In the genomic region with DNA sequence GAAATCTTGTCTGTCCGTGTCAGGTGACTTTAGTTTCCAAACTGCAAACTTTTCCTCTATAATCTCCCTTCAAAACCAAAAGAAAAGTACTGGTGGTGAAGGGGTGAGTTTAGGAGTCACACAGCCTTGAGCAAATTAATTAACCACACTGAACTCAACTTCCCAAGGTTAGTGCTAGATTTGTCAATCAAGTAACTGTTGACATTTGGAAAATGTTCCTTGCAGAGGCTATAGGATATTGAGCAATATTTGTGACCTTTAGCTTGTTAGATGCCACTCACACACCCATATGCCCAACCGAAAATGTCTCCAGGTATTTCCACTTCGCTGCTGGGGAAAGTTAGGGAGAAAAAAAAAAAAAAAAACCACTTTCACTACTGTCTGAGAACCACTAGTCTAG, we compare ENCODE assay signal across 27 mouse cellular contexts.
DNase-seq lines count a peak whose midpoint lies in the region; ATAC-seq and TF ChIP-seq lines count a peak whose summit lies in the region.
"Had no signal": no experiment of that assay in that cellular context is flagged by ENCODE, and none has a peak within 500 bp of the region (broad histone marks: within the 10 kb centered on the region; RNA-seq: fewer than 3 reads in every experiment).

No protein-coding gene starts in this region.

- H3K36me3 ChIP-seq in liver, adult 2 months (ENCODE audit: control insufficient read depth, insufficient read depth, low read length), result peaks cover 3% of the 10 kb centered on the region; the same call in 1 of the 2 replicates
- H3K36me3 ChIP-seq in intestine, embryonic 16.5 days (ENCODE audit: control insufficient read depth, insufficient read depth, low read length), result 0 out of 2 replicates have a peak, but pooled peaks cover 2% of the 10 kb centered on the region
- H3K36me3 ChIP-seq: hindbrain, embryonic 13.5 days had no signal

- H3K4me2 ChIP-seq in intestine, embryonic 16.5 days (ENCODE audit: low read depth, low read length), result no peak overlapping the region
- H3K4me2 ChIP-seq: forebrain, embryonic 13.5 days; heart, embryonic 12.5 days; heart, embryonic 15.5 days; hindbrain, embryonic 13.5 days had no signal

- no peak overlapping the region for H3K27ac ChIP-seq in liver, adult 2 months (replicated peaks; ENCODE audit: insufficient read depth, low read depth, low read length)
- no peak overlapping the region for H3K27ac ChIP-seq in intestine, embryonic 16.5 days (ENCODE audit: low read length)
- H3K27ac ChIP-seq: forebrain, embryonic 10.5 days; forebrain, embryonic 13.5 days; gastrocnemius, adult 2 months; heart, embryonic 15.5 days; hindbrain, embryonic 10.5 days; hindbrain, embryonic 13.5 days had no signal

- intact Hi-C loops in left cerebral cortex, postnatal 10 days (cut with DNase I), result no loop called here

- peak; percentile 30; the same call in 1 of the 2 replicates for ATAC-seq in intestine, embryonic 16.5 days
- peak; percentile 25; the same call in 1 of the 2 replicates for ATAC-seq in megakaryocyte progenitor cell, adult 5-6 weeks (replicated peaks; ENCODE audit: poor library complexity)
- ATAC-seq: forebrain, embryonic 13.5 days; forebrain, embryonic 16.5 days; hindbrain, embryonic 16.5 days had no signal

- no peak overlapping the region for H3K4me3 ChIP-seq in liver, adult 2 months (ENCODE audit: insufficient read depth, low read depth, low read length)
- no peak overlapping the region for H3K4me3 ChIP-seq in intestine, embryonic 16.5 days (ENCODE audit: low read length)
- H3K4me3 ChIP-seq: forebrain, embryonic 10.5 days; forebrain, embryonic 13.5 days; gastrocnemius, adult 2 months; heart, embryonic 12.5 days; heart, embryonic 15.5 days; hindbrain, embryonic 10.5 days; hindbrain, embryonic 13.5 days had no signal

- no peak overlapping the region for H3K9ac ChIP-seq in liver, adult 2 months (ENCODE audit: low read depth, low read length)
- no peak overlapping the region for H3K9ac ChIP-seq in intestine, embryonic 16.5 days (ENCODE audit: low read depth, low read length)
- H3K9ac ChIP-seq: forebrain, embryonic 13.5 days; heart, embryonic 12.5 days; heart, embryonic 15.5 days; hindbrain, embryonic 13.5 days had no signal

- DNase-seq in liver, adult 2 months (ENCODE audit: extremely low read depth, low read depth, low spot score), result peak; percentile 91
- DNase-seq in liver (no peak), 416B (ENCODE audit: low read depth) (peak; percentile 40)
- DNase-seq in layer of hippocampus, adult 9-11 months, result no peak
- DNase-seq in cerebellum, adult 11 months, result no peak
- DNase-seq in left cerebral cortex, postnatal 10 days (ENCODE audit: extremely low spot score in 1 of 2, low spot score in 2 of 2), result no peak
- DNase-seq: adrenal gland, adult 2 months; adrenal gland, postnatal 14 days; B cell, adult 2 months; cerebellum, adult 11-12 months; cerebellum, adult 9-10 months; cerebellum, postnatal 14 days; gastrocnemius, adult 2 months; gastrocnemius, postnatal 14 days; heart, adult 18-20 months; heart, postnatal 10 days; heart, postnatal 36 days had no signal

- WGBS in liver, adult 2 months, result 40% methylated on average over 3 of the region's 3 CpGs
- 75% methylated on average over 3 of the region's 3 CpGs for WGBS in intestine, embryonic 16.5 days

- no peaks in the 10 kb centered on the region for H3K27me3 ChIP-seq in liver, adult 2 months (ENCODE audit: control insufficient read depth, insufficient read depth, low read length)
- no peaks in the 10 kb centered on the region for H3K27me3 ChIP-seq in intestine, embryonic 16.5 days (replicated peaks; ENCODE audit: control insufficient read depth, insufficient read depth, low read length)
- H3K27me3 ChIP-seq: forebrain, embryonic 13.5 days; heart, embryonic 12.5 days; heart, embryonic 15.5 days; hindbrain, embryonic 13.5 days had no signal

- H3K79me2 ChIP-seq in liver, adult 2 months (ENCODE audit: control insufficient read depth, insufficient read depth, low read length), result no peaks in the 10 kb centered on the region

- peaks cover 7% of the 10 kb centered on the region for H3K4me1 ChIP-seq in liver, adult 2 months (ENCODE audit: control insufficient read depth, insufficient read depth, low read length)
- H3K4me1 ChIP-seq in intestine, embryonic 16.5 days (ENCODE audit: control insufficient read depth, insufficient read depth, low read length), result no peaks in the 10 kb centered on the region
- H3K4me1 ChIP-seq: forebrain, embryonic 13.5 days had no signal

- no peak for TF ChIP-seq POLR2A in liver, adult 2 months (IDR thresholded peaks at IDR 0.05; ENCODE audit: extremely low read depth, insufficient read depth, low read length)

- TF ChIP-seq CTCF in liver, adult 2 months (IDR thresholded peaks at IDR 0.05; ENCODE audit: low read depth, low read length), result no peak

- H3K9me3 ChIP-seq in intestine, embryonic 16.5 days (ENCODE audit: control insufficient read depth, low read length), result no peaks in the 10 kb centered on the region
- H3K9me3 ChIP-seq: forebrain, embryonic 10.5 days; forebrain, embryonic 13.5 days; heart, embryonic 12.5 days; heart, embryonic 15.5 days; hindbrain, embryonic 10.5 days; hindbrain, embryonic 13.5 days had no signal

Comparison
In these comparisons a context has a peak if more than half of its experiments do, and no peak if none do; other contexts are left out.
1. DNase-seq: peak in liver, adult 2 months (single experiment) and 416B (single experiment); none in liver (single experiment), layer of hippocampus, adult 9-11 months (single experiment), cerebellum, adult 11 months (single experiment) and left cerebral cortex, postnatal 10 days (0 of 2).